Mouse (Mus musculus) cortical plate, adult 2 months (tissue): ENCODE measurements around the gene Prex1. TPM values are rescaled to one million over a fixed set of nuclear protein-coding genes. Genes with fewer than 3 reads are reported as not detected.
A peak's percentile ranks its signal among the peaks of the same experiment; 100 is the strongest.

ENCODE experiments used
- H3K27ac ChIP-seq: fragments of 200-500 bp; 2 replicates; pipeline ENCODE4 v1.5.1; 2012; ENCODE audit warnings: low read length, control low read depth, inconsistent platforms; ENCODE audit not compliant: insufficient read depth
- H3K4me1 ChIP-seq: fragments of 200-500 bp; 2 replicates; pipeline ENCODE4 v1.6.1; 2011; ENCODE audit warnings: low read length; ENCODE audit not compliant: control insufficient read depth, insufficient read depth
- H3K4me3 ChIP-seq: fragments of 200-500 bp; 2 replicates; pipeline ENCODE4 v1.5.1; 2011; ENCODE audit warnings: mild to moderate bottlenecking, low read length, control low read depth; ENCODE audit not compliant: insufficient read depth
- CTCF ChIP-seq: fragments of 200-500 bp; IDR thresholded peaks from 2 replicates; pipeline ENCODE4 v1.5.1; 2011; ENCODE audit warnings: mild to moderate bottlenecking, control low read depth, low read length; ENCODE audit not compliant: insufficient read depth; ENCODE audit errors: extremely low read depth
- POLR2A ChIP-seq: fragments of 200-500 bp; IDR thresholded peaks from 2 replicates; pipeline ENCODE4 v1.6.1; 2011; ENCODE audit warnings: mild to moderate bottlenecking, low read length, control low read depth; ENCODE audit not compliant: insufficient read depth; ENCODE audit errors: extremely low read depth
- polyA plus RNA-seq: library from polyadenylated mRNA; depleted of rRNA; stranded (reverse); fragments of >200 nt; gene quantifications from 2 replicates; pipeline ENCODE4 v1.2.3, GENCODE M21; 2012

Prex1 gene
- polyA plus RNA-seq, 1 experiment: 83.3 TPM

DNA sequence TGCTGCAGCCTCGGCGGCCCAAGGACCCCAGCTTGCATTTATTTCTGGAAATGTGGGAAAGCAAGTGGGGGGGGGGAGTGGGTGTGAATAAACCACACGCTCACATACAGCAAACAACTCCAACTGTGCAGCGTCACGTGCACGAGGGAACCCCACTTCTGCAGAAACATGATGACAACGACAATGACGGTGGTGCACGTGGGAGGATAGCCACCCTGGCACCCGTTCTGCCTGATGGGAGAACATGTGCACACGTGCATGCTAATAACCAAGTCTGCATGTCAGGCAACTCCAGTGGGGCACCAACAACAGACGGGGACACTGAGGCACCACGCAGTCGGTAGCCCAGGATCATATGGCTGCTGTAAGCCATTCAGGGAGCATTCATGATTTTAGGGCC, 37.1 kb downstream of the Prex1 start:
- TF ChIP-seq CTCF (no peak), POLR2A (no peak)
- H3K27ac ChIP-seq: no peak overlapping the region

DNA sequence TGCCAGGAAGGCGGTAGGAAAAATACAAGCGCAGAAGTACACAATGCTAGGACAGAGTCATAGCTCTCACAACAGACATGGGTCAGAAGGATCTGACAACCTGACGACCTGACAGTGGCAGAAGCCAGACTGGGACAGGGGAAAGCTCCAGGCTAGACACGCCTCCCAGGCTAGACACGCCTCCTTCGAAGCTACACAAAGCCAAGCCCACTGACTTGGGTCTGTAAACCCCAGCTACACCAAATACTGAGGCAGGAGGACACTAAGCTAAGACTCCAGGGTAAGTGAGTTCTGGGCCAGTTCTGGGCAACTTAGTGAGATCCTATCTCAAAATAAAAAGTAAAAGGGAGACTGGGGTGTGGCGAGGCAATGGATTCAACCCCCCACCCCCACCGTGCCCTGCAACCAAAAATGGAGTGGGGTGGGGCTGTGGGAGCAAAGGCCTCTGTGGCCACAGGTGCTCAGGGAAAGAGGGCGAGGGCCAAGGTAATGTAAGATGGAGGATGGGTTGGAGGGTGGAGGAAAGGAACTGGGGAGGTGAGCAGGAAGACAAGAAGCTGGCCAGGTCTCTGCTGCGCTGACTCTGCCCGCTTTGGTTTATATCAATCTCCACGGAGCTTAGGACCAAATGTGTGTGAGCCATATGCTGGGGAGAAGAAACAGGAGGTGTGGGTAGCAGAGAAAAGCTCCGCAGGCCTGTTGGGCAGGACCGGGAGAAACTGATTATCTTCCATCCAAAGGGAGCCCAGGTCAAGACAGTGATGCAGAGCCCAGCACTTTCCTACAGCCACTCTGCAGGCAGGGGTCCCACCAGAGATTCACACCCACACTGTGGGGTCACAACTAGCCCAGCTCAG, 37.8 kb downstream of the Prex1 start:
- H3K27ac ChIP-seq: no peak overlapping the region
- no peak overlapping the region for H3K4me3 ChIP-seq
- H3K4me1 ChIP-seq: peaks cover 17% of the 10 kb centered on the region
- no peak for TF ChIP-seq CTCF
- TF ChIP-seq POLR2A: no peak

More for the DNA sequence above, 37.1 kb downstream of the Prex1 start:
- H3K4me1 ChIP-seq: peaks cover 17% of the 10 kb centered on the region
- no peak overlapping the region for H3K4me3 ChIP-seq

- no peak for TF ChIP-seq POLR2A
- TF ChIP-seq CTCF: no peak
- H3K4me3 ChIP-seq: no peak overlapping the region
- H3K27ac ChIP-seq: no peak overlapping the region
- H3K4me1 ChIP-seq: peaks cover 16% of the 10 kb centered on the region
These were observed 38.9 kb downstream of the Prex1 start for GRCm38 (mm10) chr2:166674693-166675092.

- H3K4me1 ChIP-seq: peaks cover 15% of the 10 kb centered on the region
- H3K4me3 ChIP-seq: no peak overlapping the region
- no peak overlapping the region for H3K27ac ChIP-seq
- no peak for TF ChIP-seq CTCF
- TF ChIP-seq POLR2A: no peak
These were observed 39.7 kb downstream of the Prex1 start for GRCm38 (mm10) chr2:166673951-166674350.

- H3K27ac ChIP-seq: no peak overlapping the region
- H3K4me1 ChIP-seq: peaks cover 19% of the 10 kb centered on the region
- H3K4me3 ChIP-seq: no peak overlapping the region
- no peak for TF ChIP-seq CTCF
- TF ChIP-seq POLR2A: no peak
These were observed 41.3 kb downstream of the Prex1 start for GRCm38 (mm10) chr2:166672171-166672965.

GRCm38 (mm10) chr2:166671614-166672013, 42.0 kb downstream of the Prex1 start:
- 0 out of 2 replicates have a peak overlapping the region, but pooled peaks have one; percentile 12 for H3K27ac ChIP-seq
- TF ChIP-seq CTCF (no peak), POLR2A (no peak)
- H3K4me1 ChIP-seq: peaks cover 19% of the 10 kb centered on the region
- no peak overlapping the region for H3K4me3 ChIP-seq

DNA sequence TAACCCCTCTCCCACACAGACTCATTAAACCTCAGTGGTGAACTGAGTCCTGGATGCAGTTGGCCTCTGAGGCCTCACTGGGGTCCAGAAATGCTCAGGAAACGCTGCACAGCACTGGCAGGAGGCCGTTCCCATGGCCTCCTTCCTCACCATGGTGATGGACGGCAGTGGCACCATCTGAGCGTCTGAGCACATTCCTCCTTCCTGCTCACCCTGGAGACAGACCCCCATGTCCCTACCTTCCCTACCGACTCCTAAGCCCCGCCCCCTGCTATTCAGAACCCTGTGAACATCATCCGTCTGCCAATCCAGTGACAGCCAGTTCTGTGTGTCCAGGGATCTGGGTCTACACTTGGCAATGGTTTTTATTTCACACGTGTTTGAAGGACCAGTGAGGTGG, 42.6 kb downstream of the Prex1 start:
- Histone ChIP-seq H3K4me3 (no peak overlapping the region), H3K27ac (0 out of 2 replicates have a peak overlapping the region, but pooled peaks have one; percentile 12), H3K4me1 (peaks cover 19% of the 10 kb centered on the region)
- no peak for TF ChIP-seq CTCF
- no peak for TF ChIP-seq POLR2A

- Histone ChIP-seq H3K27ac (no peak overlapping the region), H3K4me1 (peaks cover 13% of the 10 kb centered on the region), H3K4me3 (no peak overlapping the region)
- no peak for TF ChIP-seq CTCF
- no peak for TF ChIP-seq POLR2A
These were observed 43.7 kb downstream of the Prex1 start for GRCm38 (mm10) chr2:166669922-166670321.

DNA sequence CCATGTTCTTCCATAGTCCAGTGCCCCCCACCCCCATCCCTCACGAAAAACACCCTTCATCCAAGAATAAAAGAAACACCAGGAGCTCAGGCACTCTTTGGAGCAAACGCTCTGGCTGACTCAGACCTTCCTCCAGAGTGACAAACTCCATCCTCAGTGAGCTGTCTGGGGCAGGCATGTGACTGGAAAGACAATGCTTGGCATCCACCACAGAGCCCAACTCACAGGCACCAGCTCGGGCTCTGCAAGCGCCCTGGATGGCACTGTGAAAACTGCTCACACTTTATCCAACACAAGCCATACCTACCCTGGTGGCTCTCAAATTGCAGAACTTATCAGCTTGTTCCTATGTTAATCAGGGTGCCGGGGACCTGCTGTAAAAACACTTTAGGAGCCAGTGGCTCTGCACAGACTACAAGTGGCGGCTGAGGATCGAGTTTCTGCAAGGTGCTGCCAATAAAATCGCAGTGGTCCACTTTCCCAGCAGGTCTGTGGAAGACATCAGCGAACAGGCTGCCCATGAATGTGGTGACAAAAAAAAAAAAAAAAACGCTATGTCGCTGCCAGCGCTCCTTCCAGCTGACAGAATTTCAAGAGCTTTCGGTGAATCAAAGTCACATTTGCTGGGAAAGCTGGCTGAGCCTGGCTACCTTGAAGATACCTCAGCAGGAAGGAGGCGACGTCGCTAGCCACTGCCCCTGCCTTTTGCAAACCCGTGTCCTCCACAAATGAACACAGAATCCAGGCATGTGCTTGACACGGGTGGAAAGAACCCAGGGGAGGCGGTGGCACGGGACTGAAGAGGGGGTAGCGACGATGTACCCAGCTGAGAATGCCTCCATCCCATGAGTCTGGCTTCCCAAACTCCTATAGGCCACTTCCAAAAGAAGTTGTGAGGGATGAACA, 45.6 kb downstream of the Prex1 start:
- TF ChIP-seq CTCF (no peak), POLR2A (no peak)
- Histone ChIP-seq H3K4me1 (peaks cover 24% of the 10 kb centered on the region), H3K27ac (0 out of 2 replicates have a peak overlapping the region, but pooled peaks have one; percentile 7), H3K4me3 (no peak overlapping the region)
